Mouse (Mus musculus) frontal cortex, postnatal 10 days (tissue): ENCODE measurements at regions not wholly inside any gene's neighbourhood (a gene's known extent, or its start where the extent isn't known, plus 50 kb on each side); places are given as distances from the start of the nearest gene placed in this dataset.

Experiments
- DNase-seq, 2 experiments: peaks; one replicate each; pipeline ENCODE4 v3.0.0; 2022; ENCODE audit warnings: low spot score in 2 of 2, mixed read lengths in 1 of 2

- DNase-seq, result no peak
These were observed 640.3 kb upstream of the Vstm2b start for GRCm38 (mm10) chr7:40257733-40258376.

DNA sequence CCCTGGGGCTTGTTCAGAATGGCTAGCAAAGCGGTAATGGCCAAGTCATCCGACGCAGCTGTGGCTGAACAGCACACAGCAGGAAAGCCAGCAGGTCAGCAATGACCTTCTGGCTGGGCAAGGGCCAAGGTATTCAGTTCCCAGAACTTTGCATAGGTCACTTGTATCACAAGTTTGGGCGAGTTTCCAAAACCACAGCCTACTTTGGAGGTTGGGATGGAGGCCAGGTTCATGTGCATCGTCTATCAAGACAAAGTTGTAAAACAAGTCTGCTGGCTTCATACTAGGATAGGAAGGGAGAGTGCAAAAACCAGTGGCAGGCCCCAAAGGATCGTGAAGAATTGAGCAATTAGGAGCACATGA lies 639.8 kb upstream of the Vstm2b start:
- no peak for DNase-seq

GRCm38 (mm10) chr7:40273459-40274072 lies 624.6 kb upstream of the Vstm2b start:
- DNase-seq, result peak; percentile 39 to 69

- DNase-seq, result no peak
These were observed 623.0 kb upstream of the Vstm2b start for GRCm38 (mm10) chr7:40275078-40275477.

DNA sequence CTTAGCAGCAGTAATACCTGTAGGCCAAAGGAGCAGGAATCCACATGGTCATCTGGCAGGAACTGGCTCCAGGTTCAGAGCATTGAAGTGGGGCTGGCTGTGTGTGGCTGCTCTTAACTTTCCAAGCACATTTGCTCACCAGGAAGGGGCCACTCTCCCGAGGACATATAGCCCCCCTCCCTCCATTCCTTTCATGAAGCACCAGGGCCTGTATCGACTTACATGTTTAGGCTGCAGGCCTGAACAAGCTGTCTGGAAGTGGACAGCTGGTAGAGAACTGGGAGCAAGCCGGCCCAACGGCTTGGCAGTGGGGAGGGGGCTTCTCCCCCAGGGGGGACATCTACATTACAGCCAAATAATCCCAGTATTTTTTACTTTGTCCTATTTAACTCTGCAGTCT lies 622.5 kb upstream of the Vstm2b start:
- DNase-seq, result no peak

DNA sequence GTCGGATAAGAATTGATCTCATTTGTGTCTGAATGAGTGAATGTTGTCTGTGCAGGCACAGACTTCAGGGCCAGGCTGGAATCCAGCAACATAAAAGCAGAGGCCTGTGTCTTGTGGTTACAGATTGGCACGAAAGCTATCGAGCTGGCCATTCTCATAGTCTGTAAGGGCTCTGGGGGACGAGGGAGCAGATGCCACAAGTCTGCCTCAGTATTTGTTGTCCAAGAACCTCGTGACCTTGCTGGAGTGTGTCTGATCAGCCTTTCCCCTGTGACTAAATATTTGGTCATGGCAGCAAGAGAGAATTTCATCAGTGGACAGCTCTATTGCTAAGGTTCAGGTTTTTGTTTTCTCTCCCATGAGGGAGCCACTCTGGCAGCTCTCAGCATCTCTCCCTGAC lies 622.0 kb upstream of the Vstm2b start:
- DNase-seq, result no peak

DNA sequence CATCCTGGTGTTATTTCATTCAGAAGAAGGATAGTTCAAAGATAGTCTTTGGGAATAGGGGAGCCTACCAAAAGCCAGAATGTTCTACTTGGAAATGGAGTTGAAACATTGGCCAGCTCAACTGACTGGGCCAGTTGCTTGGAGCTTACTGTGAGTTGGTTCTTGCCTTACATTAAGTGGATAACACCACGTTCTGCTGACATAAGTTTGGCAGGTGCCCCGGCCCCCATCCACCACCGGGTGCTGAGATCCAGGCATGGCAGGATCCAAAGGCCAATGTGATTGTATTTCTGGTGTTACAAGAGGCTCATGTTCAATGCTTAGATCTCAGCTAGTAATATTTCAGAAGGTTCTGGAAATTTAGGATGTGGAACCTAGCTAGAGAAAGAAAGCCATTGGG lies 608.0 kb upstream of the Vstm2b start:
- no peak for DNase-seq

GRCm38 (mm10) chr7:40310558-40310957 lies 587.6 kb upstream of the Vstm2b start:
- DNase-seq, result no peak

DNA sequence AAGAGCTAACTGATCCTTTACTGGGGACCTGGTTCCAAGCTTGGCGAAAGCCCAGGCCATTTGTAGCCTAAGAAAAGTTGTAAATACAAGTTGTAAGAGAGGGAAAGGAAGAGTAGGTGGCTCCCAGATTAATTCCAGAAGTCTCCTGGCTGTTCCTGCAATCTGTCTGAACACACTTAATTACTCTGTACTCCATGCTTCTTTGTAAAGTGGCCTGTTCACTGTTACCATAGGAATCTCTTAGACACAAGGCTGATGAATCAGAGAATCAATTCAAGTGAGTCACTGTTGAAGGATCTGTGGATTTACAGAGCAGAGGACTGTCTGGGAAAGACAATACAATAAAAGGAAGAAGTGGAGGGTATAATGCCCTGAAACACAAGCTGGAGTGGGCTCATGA lies 577.0 kb upstream of the Vstm2b start:
- DNase-seq, result no peak

- no peak for DNase-seq
These were observed 572.9 kb upstream of the Vstm2b start for GRCm38 (mm10) chr7:40325188-40325705.

GRCm38 (mm10) chr7:40332455-40332854 lies 565.7 kb upstream of the Vstm2b start:
- no peak for DNase-seq

GRCm38 (mm10) chr7:40352306-40352705 lies 545.8 kb upstream of the Vstm2b start:
- no peak for DNase-seq

- DNase-seq, result no peak
These were observed 535.4 kb upstream of the Vstm2b start for GRCm38 (mm10) chr7:40362719-40363118.

DNA sequence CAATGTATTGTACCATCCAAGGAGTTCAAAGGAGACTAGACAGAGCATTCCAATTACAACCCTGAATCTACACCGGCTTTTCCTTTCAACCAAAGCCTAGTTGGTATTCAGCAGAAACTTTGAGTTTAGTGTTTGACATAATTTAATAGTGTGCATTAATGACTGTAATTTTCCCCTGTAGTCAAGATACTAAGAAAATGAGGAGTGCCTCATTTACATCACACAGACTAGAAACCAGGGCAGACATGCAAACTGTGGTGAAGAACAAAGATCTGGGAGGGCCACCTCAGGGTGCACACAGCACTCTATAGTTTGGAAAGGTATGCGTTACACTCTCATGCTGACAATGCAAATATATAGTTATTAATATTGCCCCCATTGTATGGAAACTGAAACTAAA lies 525.4 kb upstream of the Vstm2b start:
- DNase-seq, result no peak

GRCm38 (mm10) chr7:40377839-40378238 lies 520.3 kb upstream of the Vstm2b start:
- no peak for DNase-seq

DNA sequence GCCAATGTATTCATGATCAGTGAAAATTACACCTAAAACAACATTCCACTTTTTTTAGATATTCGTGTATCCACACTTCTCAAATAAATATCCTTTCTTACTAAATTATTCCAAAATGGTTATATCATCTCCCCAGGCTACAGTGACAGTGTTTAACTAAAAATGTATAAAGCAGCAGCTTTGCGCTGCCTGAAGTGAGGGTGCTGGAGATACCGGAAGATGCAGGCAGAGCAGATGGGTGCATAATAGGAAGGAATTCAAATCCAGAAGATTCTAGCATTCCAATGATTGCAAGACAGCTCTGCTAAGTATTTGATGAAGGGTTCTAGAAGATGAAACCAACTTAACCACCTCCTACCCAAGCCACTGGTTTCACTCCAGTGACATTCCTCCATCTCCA lies 516.9 kb upstream of the Vstm2b start:
- no peak for DNase-seq

GRCm38 (mm10) chr7:40388152-40388551 lies 510.0 kb upstream of the Vstm2b start:
- DNase-seq, result no peak

DNA sequence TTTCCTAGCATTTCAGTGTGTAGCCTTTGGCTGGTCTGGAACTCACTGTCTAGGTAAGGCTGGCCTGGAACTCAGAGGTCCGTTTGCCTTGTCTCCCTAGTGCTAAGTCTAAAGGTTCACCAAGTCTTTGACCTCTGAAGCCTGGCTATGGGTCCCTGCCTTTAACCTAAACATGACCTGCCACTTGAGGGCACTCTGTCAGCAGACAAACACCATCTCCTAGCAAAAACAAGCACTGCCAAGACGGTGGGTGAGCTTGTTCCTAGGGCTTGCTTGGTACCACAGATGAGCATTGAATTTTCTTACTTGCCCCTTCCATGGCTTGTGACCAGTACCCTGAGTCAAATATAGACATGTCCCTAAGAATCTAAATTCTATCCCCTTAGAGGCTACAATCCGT lies 508.3 kb upstream of the Vstm2b start:
- DNase-seq, result no peak

- no peak for DNase-seq
These were observed 507.2 kb upstream of the Vstm2b start for GRCm38 (mm10) chr7:40390927-40391326.

- no peak for DNase-seq
These were observed 506.5 kb upstream of the Vstm2b start for GRCm38 (mm10) chr7:40391626-40392025.

DNA sequence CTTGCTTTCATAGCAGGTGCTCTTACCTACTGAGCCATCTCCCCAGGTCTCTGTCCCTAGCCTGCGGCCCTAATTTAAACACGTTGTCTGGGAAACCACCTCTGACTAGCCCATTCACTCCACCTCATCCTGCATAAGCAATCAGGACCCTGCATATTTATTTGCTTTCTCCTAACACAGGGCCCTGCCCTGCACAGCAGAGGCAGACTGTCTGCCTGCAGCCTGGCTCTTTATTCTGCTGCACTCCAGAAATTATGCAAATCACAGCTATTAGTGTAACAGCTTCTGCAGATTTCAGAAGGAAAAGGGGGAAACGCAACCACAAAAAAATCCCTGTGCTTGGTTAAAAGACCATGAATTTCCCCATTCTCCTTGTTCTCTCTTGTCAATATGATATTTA lies 505.9 kb upstream of the Vstm2b start:
- DNase-seq, result no peak

DNA sequence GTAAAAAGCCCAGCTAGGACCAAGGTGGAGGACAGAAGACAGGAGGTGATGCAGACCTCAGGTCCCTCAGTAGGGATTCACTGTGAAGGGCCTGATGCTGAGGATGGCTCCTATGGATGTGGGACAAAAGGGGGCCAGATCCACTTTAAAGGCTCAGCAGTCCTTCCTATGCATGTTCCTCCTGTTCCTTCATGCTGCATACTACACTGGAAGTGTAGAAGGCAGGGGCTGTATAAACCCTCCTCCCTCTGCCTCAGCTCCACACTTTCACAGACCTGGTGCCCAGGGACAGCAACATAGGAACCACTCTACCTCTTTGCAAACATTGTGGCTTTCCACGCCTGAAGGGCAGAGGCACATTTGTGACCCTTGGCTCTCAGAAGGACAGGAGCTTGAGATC lies 505.4 kb upstream of the Vstm2b start:
- no peak for DNase-seq

- DNase-seq, result no peak
These were observed 499.9 kb upstream of the Vstm2b start for GRCm38 (mm10) chr7:40398266-40398665.

GRCm38 (mm10) chr7:40419332-40419731 lies 478.8 kb upstream of the Vstm2b start:
- DNase-seq, result no peak
